Mouse (Mus musculus): ENCODE results near the gene Wbp2.

Wbp2 gene

DNA sequence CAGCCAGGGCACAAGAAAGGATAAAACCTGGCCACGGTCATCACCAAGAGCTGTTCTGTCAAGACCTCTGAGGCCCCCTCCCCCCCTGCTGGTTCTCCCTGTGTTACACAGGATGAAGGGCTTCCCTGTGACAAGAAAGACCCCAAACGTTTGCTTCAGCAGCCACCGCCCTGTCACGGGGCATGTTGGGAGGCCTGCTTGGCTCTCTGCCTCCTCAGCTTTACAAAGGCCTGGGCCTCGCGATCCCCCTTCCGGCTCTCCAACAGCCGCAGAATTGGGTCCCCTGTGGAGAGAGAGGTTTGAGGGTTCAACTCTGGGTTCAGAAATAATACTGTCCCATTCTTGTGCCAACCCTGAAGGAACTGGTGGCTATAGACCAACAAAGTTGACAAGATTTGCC lies 24.3 kb downstream of the Wbp2 start:
- DNase-seq (ENCODE audit: extremely low spot score), result no peak

DNA sequence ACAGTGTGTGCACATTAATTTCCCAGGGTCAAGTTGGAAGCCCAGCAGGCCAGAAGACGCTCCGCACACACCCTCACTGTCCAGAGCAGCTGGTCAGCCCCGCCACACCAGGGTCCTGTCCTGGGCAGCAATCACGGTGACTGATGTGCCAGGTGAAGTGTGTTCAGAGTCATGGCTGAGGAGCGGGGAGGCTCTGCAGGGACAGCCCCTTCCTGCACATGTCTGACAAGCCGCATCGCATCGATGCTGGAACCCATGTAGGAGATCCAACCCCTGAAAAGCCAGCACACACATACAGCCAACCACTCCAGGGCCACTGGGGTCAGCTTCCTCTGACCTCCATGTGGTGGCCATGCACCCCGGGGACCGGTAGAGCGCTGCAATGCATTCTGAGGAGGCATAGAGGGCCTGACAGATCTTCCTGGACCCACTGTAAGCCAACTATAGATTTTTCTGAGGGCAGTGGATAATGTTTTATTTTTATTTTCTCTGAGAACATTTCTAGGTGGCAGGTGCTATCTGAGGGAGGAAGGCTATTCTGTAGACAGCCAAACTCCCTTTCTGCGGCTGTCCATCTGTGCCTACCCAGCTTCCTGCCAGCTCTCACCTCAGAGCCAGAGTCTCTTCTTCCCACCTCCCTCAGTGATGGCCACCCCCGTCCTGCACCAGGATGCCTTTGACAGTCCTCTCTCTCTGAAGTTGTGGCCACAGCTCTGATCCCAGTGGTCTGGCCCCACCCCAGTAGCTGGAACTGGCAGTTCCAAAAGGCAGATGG lies 25.0 kb downstream of the Wbp2 start:
- DNase-seq (ENCODE audit: extremely low spot score), result no peak

DNA sequence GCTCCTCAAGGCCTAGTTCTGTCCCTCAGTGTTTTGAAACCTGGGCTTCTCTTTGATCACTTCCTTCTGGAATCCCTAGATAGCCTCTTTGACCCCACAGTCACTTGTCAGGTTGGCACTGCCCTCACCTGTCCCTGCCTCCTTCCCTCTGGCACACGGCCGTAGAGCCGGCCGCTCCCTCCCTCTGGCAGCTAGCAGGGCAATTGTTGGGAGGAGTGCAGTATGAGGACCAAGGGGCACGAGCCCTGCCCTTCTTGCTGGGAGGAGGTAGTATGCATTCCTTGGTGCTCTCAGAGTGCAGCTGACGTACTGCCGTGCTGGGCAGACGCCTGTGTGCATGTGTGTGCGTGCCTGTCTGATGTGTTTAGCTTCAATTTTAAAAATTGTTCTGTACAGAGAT lies 26.2 kb downstream of the Wbp2 start:
- DNase-seq (ENCODE audit: extremely low spot score), result no peak

DNA sequence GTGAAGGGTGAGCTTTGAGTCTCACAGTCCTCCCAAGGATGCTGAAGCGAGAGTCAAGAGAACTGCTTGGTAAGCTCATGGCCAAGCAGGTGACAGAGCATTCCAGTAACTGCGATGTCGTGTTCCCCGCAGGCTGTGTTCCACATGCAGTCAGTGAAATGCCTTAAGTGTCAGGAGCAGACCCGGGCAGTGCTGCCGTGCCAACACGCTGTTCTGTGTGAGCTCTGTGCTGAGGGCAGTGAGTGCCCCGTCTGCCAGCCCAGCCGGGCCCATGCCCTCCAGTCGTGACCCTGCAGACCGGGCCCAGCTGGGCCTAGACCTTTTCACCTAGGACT lies 27.1 kb downstream of the Wbp2 start:
- no peak for DNase-seq (ENCODE audit: extremely low spot score)

DNA sequence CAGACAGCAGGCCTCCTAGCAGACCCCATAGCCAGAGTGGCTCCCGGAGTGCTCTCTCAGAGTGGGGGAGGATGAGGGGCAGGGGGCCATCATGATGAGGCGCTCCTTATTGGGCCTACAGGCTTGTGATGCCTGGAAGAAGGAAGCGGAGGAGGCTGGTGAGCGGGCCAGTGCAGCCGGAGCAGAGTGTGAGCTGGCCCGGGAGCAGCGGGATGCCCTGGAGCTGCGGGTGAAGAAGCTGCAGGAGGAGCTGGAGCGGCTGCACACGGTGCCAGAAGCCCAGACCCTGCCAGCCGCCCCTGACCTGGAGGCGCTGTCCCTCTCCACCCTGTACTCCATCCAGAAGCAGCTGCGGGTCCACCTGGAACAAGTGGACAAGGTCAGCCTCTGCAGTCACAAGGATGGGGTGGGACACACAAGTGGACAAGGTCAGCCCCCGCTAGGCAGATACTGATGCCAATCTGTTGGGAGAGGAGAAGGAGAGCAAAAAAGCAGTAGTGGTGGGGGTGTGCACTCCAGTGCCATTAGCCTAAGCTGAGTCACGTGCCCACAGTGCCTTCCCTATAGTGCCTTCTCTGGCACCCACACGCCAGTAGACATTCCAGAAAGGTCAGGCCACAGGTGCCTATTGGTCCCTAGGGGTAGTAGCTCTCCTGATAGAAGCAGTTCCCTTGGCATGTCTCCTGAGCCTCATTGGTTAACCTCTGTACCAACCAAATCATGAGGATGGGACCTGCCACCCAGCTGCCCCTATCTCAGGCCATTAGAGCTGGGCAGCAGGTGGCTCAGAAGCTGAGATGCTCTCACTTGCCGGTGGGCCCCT lies 27.7 kb downstream of the Wbp2 start:
- DNase-seq (ENCODE audit: extremely low spot score), result no peak

DNA sequence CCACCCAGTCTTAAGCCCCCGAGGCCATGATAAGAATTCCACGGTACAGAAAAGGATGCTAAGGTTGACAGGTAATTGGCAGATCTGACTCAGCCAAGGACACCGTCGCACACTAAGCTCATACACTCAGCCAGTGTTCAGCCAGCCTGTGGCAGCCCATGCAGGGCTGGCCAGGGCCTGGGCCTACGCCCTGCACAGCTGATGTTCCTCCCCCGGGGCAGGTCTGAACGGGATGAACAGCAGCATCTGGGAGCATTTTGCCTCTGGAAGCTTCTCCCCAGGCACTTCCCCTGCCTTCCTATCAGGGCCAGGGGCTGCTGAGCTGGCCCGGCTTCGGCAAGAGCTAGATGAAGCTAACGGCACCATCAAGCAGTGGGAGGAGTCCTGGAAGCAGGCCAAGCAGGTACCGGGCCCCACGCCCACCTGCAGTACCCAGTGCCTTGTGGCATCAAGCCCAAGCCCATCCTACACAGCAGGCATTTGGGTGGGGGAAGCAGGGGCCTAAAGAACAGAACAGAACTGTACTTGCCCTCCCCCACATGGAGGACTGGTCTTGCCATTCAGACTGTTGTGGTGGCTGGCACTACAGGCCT lies 28.7 kb downstream of the Wbp2 start:
- no peak for DNase-seq (ENCODE audit: extremely low spot score)

DNA sequence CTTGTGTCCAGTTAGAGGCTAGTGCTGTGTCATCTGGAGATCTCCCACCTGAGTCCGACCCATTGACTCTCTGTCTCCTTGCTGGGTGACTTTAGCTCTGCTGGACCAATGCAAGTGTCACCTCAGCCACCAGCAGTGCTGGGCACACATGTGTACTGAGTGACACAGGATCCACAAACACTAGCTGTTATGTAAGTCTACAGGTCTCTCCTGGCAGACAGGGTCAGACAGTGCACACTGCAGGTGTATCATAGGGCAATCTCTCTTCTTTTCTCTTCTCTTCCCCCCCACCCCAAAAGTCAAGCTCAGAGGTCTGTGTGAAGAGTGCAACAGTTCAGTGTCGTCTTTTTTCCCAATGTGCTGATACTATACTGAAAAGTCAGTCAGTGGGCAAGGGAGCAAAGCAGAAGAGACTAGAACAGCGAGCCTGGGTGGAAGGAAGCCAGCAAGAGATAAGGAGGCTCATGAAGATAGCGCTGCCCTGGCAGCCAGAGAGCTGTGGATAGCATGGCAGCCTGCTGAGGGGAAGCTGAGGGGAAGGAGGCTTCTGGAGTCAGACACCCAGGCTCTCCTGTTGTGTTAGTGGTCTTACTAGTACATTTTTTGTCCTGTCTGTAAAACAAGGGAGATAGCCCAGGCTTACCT lies 29.4 kb downstream of the Wbp2 start:
- DNase-seq (ENCODE audit: extremely low spot score), result no peak

DNA sequence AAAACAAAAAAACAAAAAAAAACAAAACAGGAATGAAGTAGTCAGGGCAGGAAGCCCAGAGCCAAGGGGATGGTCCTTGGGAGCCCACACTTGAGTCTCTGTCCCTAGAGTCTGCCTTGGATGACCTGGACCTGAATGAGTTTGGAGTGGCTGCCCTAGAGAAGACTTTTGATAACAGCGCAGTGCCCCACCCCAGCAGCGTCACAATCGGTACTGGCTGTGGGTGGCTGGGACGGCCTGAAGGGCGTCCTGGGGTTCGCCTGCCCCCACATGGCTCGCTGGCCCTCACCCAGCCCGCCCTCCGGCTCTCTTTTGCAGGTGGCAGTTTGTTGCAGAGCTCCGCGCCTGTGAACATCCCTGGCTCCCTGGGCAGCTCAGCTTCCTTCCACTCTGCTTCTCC lies 30.9 kb downstream of the Wbp2 start:
- no peak for DNase-seq (ENCODE audit: extremely low spot score)

DNA sequence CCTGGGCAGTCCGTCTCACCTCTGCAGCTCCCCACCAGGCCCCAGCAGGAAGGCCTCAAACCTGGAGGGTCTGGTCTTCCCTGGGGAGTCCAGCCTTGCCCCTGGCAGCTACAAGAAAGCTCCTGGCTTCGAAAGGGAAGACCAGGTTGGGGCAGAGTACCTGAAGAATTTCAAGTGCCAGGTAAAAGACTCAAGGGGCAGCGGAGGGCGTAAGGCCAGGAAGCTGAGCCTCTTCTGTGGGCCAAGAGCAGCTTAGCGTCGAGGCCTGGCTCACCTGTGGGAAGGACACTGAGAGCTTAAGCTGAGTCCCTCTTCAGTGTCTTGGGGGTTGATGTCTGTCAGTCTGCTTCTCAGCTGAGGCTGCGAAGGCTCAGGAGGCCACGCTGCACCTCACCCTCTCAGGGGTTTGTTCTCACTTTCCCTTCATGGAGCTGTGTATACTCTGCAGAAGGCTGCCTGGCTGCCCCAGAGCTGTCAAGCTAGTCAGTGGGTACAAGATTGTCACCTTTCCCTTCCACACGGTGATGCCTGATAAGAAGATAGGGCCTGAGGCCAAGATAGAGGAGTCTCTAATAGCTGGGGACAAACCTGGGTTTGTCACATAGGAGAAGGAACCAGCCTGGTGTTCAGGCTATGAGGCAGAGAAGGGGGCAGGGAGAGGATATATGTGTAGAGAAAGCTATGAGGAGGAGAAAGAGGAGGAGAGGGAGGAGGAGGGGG lies 33.1 kb downstream of the Wbp2 start:
- no peak for DNase-seq (ENCODE audit: extremely low spot score)

DNA sequence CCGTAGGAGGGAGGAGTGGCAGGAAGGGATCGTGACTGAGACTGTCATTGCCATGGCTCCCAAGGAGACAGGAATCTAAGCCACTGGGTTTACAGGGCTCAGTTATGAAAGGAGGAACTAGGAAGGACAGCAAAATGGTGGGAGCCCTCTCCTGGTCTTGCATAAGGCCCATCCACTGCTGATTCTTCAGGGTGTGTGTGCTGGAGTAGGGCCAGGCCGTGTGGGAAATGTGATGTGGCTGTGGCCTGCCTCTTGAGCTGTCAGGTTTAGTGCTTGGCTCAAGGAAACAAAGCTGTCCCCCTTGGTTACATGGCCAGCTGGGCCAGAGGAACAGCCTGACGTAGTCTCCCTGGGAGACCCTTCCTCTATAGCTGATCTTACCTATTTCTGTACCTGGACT lies 36.6 kb downstream of the Wbp2 start:
- no peak for DNase-seq (ENCODE audit: extremely low spot score)

DNA sequence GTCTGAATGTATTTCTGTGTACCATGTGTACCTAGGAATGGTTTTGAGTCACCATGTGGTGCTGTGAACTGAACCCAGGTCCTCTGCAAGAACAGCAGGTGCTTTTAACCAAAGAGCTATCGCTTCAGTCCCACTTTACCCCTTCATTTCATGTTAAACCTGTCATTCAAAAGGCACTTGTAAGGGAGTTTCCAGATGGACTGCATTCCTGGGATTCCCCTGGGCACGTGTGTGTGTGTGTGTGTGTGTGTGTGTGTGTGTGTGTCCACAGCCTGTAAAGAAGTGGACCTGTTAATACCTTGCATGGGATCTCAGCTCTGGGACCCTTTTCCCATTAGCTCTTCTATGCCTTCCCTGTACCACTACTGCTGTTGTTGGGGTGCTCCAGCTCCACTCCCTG lies 37.2 kb downstream of the Wbp2 start:
- DNase-seq (ENCODE audit: extremely low spot score), result no peak

DNA sequence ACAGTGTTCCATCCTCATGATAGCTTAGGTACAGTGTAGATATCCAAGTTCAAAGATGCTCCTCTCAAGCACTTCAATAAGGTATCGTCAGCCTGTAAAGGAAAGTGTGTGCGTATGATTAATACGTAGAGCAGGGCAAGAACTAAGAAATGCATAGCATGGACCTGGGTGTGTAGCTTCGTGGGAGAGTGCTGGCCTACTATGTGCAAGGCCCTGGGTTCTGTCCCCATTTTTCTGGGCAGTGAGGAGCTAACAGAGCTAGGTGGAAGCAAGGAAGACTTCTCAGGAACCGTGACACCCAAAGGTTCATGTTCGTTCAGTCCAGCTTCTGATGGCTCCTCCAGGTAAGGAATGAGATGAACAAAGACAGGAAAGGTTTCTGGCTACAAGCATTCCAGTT lies 41.6 kb downstream of the Wbp2 start:
- DNase-seq (ENCODE audit: extremely low spot score), result no peak

DNA sequence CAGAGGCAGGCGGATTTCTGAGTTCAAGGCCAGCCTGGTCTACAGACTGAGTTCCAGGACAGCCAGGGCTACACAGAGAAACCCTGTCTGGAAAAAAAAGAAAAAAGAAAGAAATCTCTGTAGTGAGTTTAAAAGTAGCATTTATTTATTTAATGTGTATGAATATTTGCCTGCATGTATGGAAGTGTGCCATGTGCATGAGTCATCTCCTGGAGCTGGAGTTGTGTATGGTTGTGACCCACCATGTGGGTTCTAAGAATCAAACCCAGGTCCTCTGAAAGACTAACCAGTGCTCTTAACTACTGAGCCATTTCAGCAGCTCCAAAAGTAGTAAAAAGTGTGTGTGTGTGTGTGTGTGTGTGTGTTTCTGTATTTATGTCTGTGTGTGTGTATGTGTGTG lies 43.5 kb downstream of the Wbp2 start:
- DNase-seq (ENCODE audit: extremely low spot score), result no peak

DNA sequence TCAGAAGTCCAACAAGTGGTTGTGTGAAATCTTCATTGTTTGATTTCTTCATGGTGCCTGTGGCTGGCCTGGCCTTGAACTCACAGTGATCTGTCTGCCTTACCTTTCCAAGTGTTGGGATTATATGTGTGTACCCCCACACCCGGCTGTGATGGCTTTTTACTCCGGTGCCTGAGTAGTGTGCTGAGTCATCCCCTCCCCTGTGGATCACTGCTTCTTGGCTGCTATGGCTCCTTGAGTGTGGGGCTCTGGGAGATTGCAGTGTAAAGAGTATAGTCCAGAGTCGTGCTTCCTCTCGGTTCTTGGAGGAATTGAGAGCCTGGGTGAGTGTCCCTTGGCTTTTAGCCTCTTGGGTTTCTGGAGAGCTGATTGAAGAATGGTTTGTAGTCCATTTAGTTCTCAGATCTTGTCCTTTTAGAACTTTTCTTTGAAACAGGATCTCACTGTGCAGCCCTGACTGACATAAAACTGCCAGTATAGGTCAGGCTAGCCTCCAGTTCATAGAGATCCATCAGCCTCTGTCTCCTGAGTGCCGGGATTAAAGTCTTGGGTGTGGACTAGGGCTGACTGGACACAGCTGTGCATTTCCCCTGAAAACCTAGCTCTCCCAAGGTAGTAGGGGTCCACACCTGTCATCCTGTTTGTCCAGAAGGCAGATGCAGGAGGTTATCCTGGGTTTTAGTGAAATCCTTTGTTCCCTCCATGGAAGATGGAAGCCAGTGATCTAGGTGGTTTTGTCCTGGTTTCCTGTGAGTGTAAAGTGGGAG lies 44.2 kb downstream of the Wbp2 start:
- DNase-seq (ENCODE audit: extremely low spot score), result no peak

DNA sequence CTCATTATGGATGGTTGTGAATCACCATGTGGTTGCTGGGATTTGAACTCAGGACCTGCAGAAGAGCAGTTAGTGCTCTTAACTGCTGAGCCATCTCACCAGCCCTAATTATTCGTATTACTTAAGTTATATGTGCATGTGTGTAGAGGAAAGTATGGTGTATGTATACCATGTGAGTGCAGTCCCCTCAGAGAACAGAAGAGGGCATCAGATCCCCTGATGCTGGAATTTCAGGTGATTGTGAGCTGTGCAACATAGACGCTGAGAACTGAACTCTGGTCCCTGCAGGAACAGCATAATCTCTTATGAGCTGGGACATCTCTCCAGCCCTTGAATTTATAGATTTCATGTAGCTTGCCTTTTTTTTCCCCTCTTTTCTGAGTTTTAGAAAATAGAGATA lies 45.0 kb downstream of the Wbp2 start:
- no peak for DNase-seq (ENCODE audit: extremely low spot score)

DNA sequence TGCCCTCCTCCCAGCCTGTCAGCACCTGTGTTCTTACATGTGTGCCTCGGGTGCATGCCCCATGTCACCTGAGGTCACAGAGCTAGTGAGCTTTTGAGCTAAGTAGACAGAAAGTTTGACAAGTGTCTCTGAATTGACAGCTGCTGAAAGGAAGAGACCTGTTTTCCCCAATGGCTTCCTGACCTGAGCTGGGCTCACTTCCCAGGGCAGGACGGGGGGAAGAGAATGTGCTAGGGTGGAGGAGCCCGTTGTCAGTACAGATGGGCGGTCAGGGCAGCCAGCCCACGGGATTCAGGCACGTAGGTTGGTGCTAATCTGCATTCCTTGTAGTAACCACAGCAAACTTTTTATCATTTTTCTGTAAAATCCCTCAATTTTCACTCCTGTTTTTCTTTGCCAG lies 46.2 kb downstream of the Wbp2 start:
- no peak for DNase-seq (ENCODE audit: extremely low spot score)

DNA sequence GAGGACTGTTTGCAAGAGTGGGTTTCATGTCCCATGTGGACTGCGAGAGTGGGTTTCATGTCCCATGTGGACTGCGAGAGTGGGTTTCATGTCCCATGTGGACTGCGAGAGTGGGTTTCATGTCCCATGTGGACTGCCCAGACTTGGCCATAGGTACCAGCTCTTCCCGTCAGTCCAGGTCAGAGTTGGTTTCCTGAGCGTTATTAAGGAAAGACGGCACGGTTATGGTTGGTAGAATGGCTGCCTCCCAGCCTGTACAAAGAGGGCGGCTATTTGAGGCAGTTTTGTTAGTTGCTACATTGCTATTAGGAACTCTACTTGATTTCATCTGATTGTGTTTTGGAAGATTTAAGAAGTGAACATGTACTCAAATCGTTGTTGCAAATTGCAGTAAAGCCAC lies 49.0 kb downstream of the Wbp2 start:
- no peak for DNase-seq (ENCODE audit: extremely low spot score)

DNA sequence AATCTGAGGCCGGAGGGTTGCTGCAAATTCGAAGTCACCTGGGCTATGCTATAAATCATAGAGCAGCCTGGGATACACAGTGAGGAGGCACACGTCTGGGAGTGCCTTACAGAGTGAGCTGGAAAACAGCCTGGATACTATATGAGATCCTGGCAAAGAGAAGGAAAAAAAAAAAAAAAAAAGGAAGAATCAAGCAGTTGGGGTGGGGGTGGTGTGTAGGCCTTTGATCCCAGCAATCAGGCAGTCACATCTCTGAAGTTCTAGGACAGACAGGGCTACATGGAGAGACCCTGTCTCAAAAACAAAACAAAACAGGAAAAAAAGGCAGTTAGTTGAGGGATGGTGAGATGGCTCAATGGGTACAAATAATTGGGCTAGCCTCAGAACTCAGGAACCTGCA lies 50.1 kb downstream of the Wbp2 start:
- DNase-seq (ENCODE audit: extremely low spot score), result no peak

DNA sequence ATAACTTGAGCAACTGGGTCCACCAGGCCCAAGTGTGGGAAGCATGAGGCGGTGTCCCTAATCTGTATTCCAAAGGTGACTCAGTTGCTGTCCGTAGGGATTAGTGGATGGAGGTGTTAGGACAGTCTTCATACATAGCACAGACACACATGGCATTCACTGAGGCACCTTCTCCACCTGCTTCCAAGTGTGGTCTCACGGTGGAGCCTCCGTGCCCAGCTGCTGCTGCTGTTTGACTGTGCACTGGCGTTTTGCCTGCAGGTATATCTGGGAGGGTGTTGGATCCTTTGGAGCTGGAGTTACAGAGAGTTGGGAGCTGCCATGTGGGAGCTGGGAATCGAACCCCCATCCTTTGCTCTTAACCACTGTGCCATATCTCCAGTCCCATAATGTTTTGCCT lies 52.2 kb downstream of the Wbp2 start:
- DNase-seq (ENCODE audit: extremely low spot score), result no peak

DNA sequence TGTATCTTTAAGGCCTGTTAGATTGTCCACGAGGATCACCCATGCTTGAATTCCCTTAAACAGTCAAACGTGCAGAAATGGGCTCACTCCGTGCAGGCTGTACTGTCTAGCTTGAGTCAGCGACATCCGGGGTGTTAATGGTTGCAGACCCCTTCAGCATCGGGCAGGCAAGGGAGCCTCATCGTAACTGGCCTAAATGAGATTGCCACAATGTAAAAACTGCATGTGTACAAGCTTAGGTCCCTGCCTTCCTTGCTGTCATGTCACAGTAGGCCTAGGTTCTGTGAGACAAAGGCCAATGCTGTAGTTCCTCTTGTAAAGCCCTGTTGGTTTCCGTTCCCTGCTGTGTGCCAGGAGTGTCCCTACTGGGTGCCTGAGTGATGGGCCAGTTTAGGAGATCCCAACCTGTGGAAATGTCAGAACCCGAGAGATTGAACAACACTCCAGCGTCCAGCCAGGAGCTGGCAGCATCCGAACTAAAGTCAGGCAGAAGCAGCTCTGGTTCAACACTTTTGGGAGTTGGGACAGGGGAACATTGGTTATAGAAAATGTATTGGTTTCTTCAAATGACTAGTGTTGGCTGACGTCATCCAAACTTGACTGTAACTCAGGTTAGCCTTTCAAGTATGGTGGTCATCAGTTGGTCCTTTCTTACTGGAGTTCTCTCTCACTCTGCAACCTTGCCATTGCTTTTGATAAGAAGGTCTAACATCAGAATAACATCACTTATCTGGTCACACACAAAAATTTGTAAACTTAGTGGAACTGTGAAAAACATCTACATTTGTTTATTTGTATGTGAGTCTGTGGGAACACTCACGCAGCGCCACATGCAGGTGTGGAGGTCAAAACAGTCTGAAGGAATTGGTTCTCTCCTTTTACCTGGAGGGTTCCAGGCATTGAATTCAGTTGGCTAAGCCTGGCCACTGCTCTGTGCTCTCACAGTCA lies 55.6 kb downstream of the Wbp2 start:
- DNase-seq (ENCODE audit: extremely low spot score), result peak; percentile 55

All from embryo, embryonic 9.5 days (tissue).